Mouse (Mus musculus): ENCODE results near the gene Zfyve28.

GRCm38 (mm10) chr5:34217756-34218155, 70.5 kb downstream of the Zfyve28 start:
- TF ChIP-seq CTCF (conservative IDR thresholded peaks at IDR 0.05; ENCODE audit: insufficient read depth, insufficient read length, low read depth, low read length) (no peak), POLR2A (IDR thresholded peaks at IDR 0.05; ENCODE audit: low read depth, low read length) (no peak)
